Mouse (Mus musculus) lung, postnatal 0 days (tissue): ENCODE results near the gene Tns3. TPM values are rescaled to one million over a fixed set of nuclear protein-coding genes. Genes with fewer than 3 reads are reported as not detected.
"Not testable (repeated sequence)": the region's sequence is repeated elsewhere in the genome, so short reads cannot be mapped to it uniquely, and the experiment has no call there.

Source experiments
- ATAC-seq: fragments of 200-750 bp; cut with Nextera tagmentation; 2 replicates; pipeline ENCODE4 v1.8.0; 2017; ENCODE audit warnings: moderate library complexity
- DNase-seq: peaks from one replicate; pipeline ENCODE4 v3.0.0-alpha.2; 2016; ENCODE audit warnings: low spot score
- H3K27ac ChIP-seq: fragments of 300-500 bp; sonication (generic); 2 replicates; pipeline ENCODE4 v1.5.1; 2014; ENCODE audit warnings: antibody characterized with exemption, mild to moderate bottlenecking, low read length, mixed read lengths
- H3K27me3 ChIP-seq: fragments of 300-500 bp; sonication (generic); replicated peaks from 2 replicates; pipeline ENCODE4 v1.6.1; 2014; ENCODE audit warnings: low read length, mixed read lengths; ENCODE audit not compliant: insufficient read depth
- H3K36me3 ChIP-seq: fragments of 300-500 bp; sonication (generic); 2 replicates; pipeline ENCODE4 v1.6.1; 2014; ENCODE audit warnings: low read length, mixed read lengths; ENCODE audit not compliant: insufficient read depth
- H3K4me1 ChIP-seq: fragments of 300-500 bp; sonication (generic); 2 replicates; pipeline ENCODE4 v1.6.1; 2014; ENCODE audit warnings: antibody characterized with exemption, low read depth, low read length, mixed read lengths; ENCODE audit not compliant: insufficient read depth
- H3K4me2 ChIP-seq: fragments of 300-500 bp; sonication (generic); replicated peaks from 2 replicates; pipeline ENCODE4 v1.6.1; 2014; ENCODE audit warnings: low read depth, mild to moderate bottlenecking, low read length, moderate library complexity, mixed read lengths
- H3K4me3 ChIP-seq: fragments of 300-500 bp; sonication (generic); 2 replicates; pipeline ENCODE4 v1.5.1; 2014; ENCODE audit warnings: low read depth, low read length
- H3K9ac ChIP-seq: fragments of 300-500 bp; sonication (generic); replicated peaks from 2 replicates; pipeline ENCODE4 v1.6.1; 2014; ENCODE audit warnings: low read depth, mild to moderate bottlenecking
- H3K9me3 ChIP-seq: fragments of 300-500 bp; sonication (generic); 2 replicates; pipeline ENCODE4 v1.6.1; 2016; ENCODE audit warnings: low read length, mixed read lengths
- CTCF ChIP-seq: IDR thresholded peaks from 2 replicates; pipeline ENCODE4 v1.5.1; 2016; ENCODE audit warnings: antibody characterized with exemption, mild to moderate bottlenecking
- EP300 ChIP-seq: IDR thresholded peaks from 2 replicates; pipeline ENCODE4 v1.6.1; 2016; ENCODE audit warnings: antibody characterized with exemption, mild to moderate bottlenecking, control low read depth
- WGBS: fragments of 180-500 bp; shearing (Covaris S2); extraction: QIAGEN DNeasy Blood & Tissue Kit; methylation state at CpG from one replicate; pipeline ENCODE4 v1.1.7; 2014; 5-methylcytosine and 5-hydroxymethylcytosine counted together
- polyA plus RNA-seq: library from polyadenylated mRNA; unstranded; fragments of >200 nt; fragmentation: Nextera tagmentation; extraction: Ambion mirVana; gene quantifications from 2 replicates; pipeline ENCODE4 v1.2.1, GENCODE M21; 2015

Tns3 gene
- polyA plus RNA-seq, 1 experiment from 2014 or later, result 34.9 TPM

GRCm38 (mm10) chr11:8537013-8537614 is 127.2 kb downstream of the Tns3 start:
- no peak overlapping the region for H3K4me3 ChIP-seq
- ATAC-seq (peak; percentile 68), DNase-seq (peak; percentile 78)
- no peak overlapping the region for H3K4me2 ChIP-seq
- H3K27ac ChIP-seq, result peak overlapping the region; percentile 20; the same call in 1 of the 2 replicates
- no peaks in the 10 kb centered on the region for H3K9me3 ChIP-seq
- H3K27me3 ChIP-seq, result no peaks in the 10 kb centered on the region
- no peaks in the 10 kb centered on the region for H3K4me1 ChIP-seq
- TF ChIP-seq CTCF (no peak), EP300 (peak; percentile 52; the same call in 1 of the 2 replicates)
- no peaks in the 10 kb centered on the region; the same call in 1 of the 2 replicates for H3K36me3 ChIP-seq
- H3K9ac ChIP-seq, result no peak overlapping the region
- 60% methylated on average over 5 of the region's 5 CpGs for WGBS

- no peak overlapping the region for H3K9ac ChIP-seq
- H3K4me1 ChIP-seq, result no peaks in the 10 kb centered on the region
- no peak overlapping the region for H3K4me3 ChIP-seq
- no peaks in the 10 kb centered on the region; the same call in 1 of the 2 replicates for H3K36me3 ChIP-seq
- ATAC-seq (peak; percentile 37; the same call in 1 of the 2 replicates), DNase-seq (peak; percentile 72)
- no peak overlapping the region for H3K4me2 ChIP-seq
- 19% methylated on average over 4 of the region's 4 CpGs for WGBS
- H3K9me3 ChIP-seq, result no peaks in the 10 kb centered on the region
- no peaks in the 10 kb centered on the region for H3K27me3 ChIP-seq
- H3K27ac ChIP-seq, result no peak overlapping the region
- TF ChIP-seq EP300 (no peak), CTCF (peak; percentile 92)
These were observed 129.4 kb downstream of the Tns3 start for GRCm38 (mm10) chr11:8534893-8535292.

- H3K9ac ChIP-seq, H3K4me3 ChIP-seq, H3K36me3 ChIP-seq, H3K4me2 ChIP-seq, DNase-seq, H3K27me3 ChIP-seq, H3K9me3 ChIP-seq, H3K4me1 ChIP-seq, ATAC-seq, H3K27ac ChIP-seq: not testable (repeated sequence)
- WGBS, result 95% methylated on average over 3 of the region's 3 CpGs
These were observed 131.6 kb downstream of the Tns3 start for GRCm38 (mm10) chr11:8532771-8533170.

GRCm38 (mm10) chr11:8532112-8532747 is 132.1 kb downstream of the Tns3 start:
- DNase-seq, result no peak
- Histone ChIP-seq H3K9ac (no peak overlapping the region), H3K4me3 (no peak overlapping the region), H3K4me1 (no peaks in the 10 kb centered on the region), H3K27me3 (no peaks in the 10 kb centered on the region), H3K27ac (no peak overlapping the region), H3K9me3 (no peaks in the 10 kb centered on the region), H3K36me3 (no peaks in the 10 kb centered on the region; the same call in 1 of the 2 replicates), H3K4me2 (no peak overlapping the region)
- WGBS, result 91% methylated on average over 10 of the region's 10 CpGs
- ATAC-seq, result no peak
- TF ChIP-seq CTCF, result no peak
- no peak for TF ChIP-seq EP300

- no peak overlapping the region for H3K4me3 ChIP-seq
- DNase-seq, result no peak
- no peak overlapping the region for H3K4me2 ChIP-seq
- no peaks in the 10 kb centered on the region for H3K9me3 ChIP-seq
- 0 out of 2 replicates have a peak, but pooled peaks cover 8% of the 10 kb centered on the region for H3K4me1 ChIP-seq
- ATAC-seq, result no peak
- TF ChIP-seq CTCF, result no peak
- TF ChIP-seq EP300, result no peak
- no peak overlapping the region for H3K27ac ChIP-seq
- H3K9ac ChIP-seq, result no peak overlapping the region
- WGBS, result 84% methylated on average over 4 of the region's 4 CpGs
- H3K36me3 ChIP-seq, result no peaks in the 10 kb centered on the region
- H3K27me3 ChIP-seq, result no peaks in the 10 kb centered on the region
These were observed 133.8 kb downstream of the Tns3 start for GRCm38 (mm10) chr11:8530506-8530905.

- ATAC-seq (no peak), DNase-seq (no peak)
- no peak for TF ChIP-seq EP300
- no peak for TF ChIP-seq CTCF
- H3K4me1 ChIP-seq, result 0 out of 2 replicates have a peak, but pooled peaks cover 9% of the 10 kb centered on the region
- H3K27me3 ChIP-seq, result no peaks in the 10 kb centered on the region
- no peak overlapping the region for H3K4me2 ChIP-seq
- no peaks in the 10 kb centered on the region for H3K9me3 ChIP-seq
- WGBS, result 80% methylated on average over 4 of the region's 4 CpGs
- H3K36me3 ChIP-seq, result no peaks in the 10 kb centered on the region
- H3K4me3 ChIP-seq, result no peak overlapping the region
- no peak overlapping the region for H3K27ac ChIP-seq
- no peak overlapping the region for H3K9ac ChIP-seq
These were observed 134.3 kb downstream of the Tns3 start for GRCm38 (mm10) chr11:8530036-8530435.
